Mouse (Mus musculus) cerebellum, adult 2 months (tissue): ENCODE data around the gene Rsg1. TPM values are rescaled to one million over a fixed set of nuclear protein-coding genes. Genes with fewer than 3 reads are reported as not detected.

Source experiments
- DNase-seq, 2 experiments: peaks; one replicate each; pipeline ENCODE4 v3.0.0; 2021
- H3K27ac ChIP-seq: fragments of 200-500 bp; 2 replicates; pipeline ENCODE4 v1.5.1; 2012; ENCODE audit warnings: low read length, control low read depth, inconsistent platforms; ENCODE audit not compliant: insufficient read depth
- H3K27me3 ChIP-seq: fragments of 200-500 bp; 2 replicates; pipeline ENCODE4 v1.6.1; 2012; ENCODE audit warnings: inconsistent platforms, mild to moderate bottlenecking, low read length, moderate library complexity; ENCODE audit not compliant: control insufficient read depth, insufficient read depth
- H3K4me1 ChIP-seq: fragments of 200-500 bp; 2 replicates; pipeline ENCODE4 v1.6.1; 2011; ENCODE audit warnings: low read length; ENCODE audit not compliant: control insufficient read depth, insufficient read depth
- H3K4me3 ChIP-seq: fragments of 200-500 bp; replicated peaks from 2 replicates; pipeline ENCODE3; 2011; ENCODE audit warnings: mild to moderate bottlenecking, low read depth, low read length, control low read depth; ENCODE audit not compliant: insufficient read depth
- CTCF ChIP-seq: fragments of 200-500 bp; IDR thresholded peaks from 2 replicates; pipeline ENCODE4 v1.5.1; 2011; ENCODE audit warnings: low read depth, mild to moderate bottlenecking, control low read depth, low read length, moderate library complexity, borderline replicate concordance; ENCODE audit not compliant: insufficient read depth
- POLR2A ChIP-seq: fragments of 200-500 bp; IDR thresholded peaks from 2 replicates; pipeline ENCODE4 v1.6.1; 2011; ENCODE audit warnings: low read length, control low read depth, borderline replicate concordance; ENCODE audit not compliant: insufficient read depth
- WGBS: fragments of 180-500 bp; shearing (Covaris S2); methylation state at CpG from one replicate; pipeline ENCODE4 v1.1.7; 2018; 5-methylcytosine and 5-hydroxymethylcytosine counted together
- polyA plus RNA-seq: library from polyadenylated mRNA; depleted of rRNA; stranded (reverse); fragments of >200 nt; gene quantifications from 2 replicates; pipeline ENCODE4 v1.2.3, GENCODE M21; 2012

Rsg1 gene
- polyA plus RNA-seq, 1 experiment: 4.7 TPM

- no peak overlapping the region for H3K27ac ChIP-seq
- 95% methylated on average over 8 of the region's 13 CpGs for WGBS
- no peak for DNase-seq
- H3K27me3 ChIP-seq: no peaks in the 10 kb centered on the region
- 0 out of 2 replicates have a peak, but pooled peaks have one; percentile 6 for TF ChIP-seq CTCF
- TF ChIP-seq POLR2A: no peak
- H3K4me3 ChIP-seq: no peak overlapping the region
- H3K4me1 ChIP-seq: no peaks in the 10 kb centered on the region
Observed at GRCm38 (mm10) chr4:141197686-141198035, 16.1 kb upstream of the Rsg1 start.

DNA sequence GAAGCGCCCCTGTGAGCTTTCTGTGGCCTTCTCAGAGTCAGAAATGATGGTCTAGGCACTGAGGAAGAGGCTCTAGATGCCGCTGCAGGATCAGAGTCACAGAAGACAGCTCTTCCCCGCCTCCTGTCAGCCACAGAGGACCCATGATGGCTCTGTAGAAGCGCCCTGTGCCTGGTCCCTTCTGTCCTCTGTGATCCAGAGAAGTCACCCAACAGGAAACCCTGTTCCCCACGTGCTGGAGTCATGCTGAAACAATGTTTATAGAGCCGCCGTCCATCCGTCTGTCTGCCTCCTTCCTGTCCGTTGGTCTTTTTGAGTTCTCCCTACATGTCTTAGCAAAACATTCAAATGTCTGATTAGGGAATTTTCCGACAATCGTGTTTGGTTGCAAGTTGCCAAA lies 12.8 kb upstream of the Rsg1 start:
- H3K4me1 ChIP-seq: no peaks in the 10 kb centered on the region
- H3K27ac ChIP-seq: no peak overlapping the region
- no peaks in the 10 kb centered on the region for H3K27me3 ChIP-seq
- DNase-seq: no peak
- WGBS: 80% methylated on average over 11 of the region's 11 CpGs
- no peak overlapping the region for H3K4me3 ChIP-seq
- TF ChIP-seq CTCF (no peak), POLR2A (no peak)

DNA sequence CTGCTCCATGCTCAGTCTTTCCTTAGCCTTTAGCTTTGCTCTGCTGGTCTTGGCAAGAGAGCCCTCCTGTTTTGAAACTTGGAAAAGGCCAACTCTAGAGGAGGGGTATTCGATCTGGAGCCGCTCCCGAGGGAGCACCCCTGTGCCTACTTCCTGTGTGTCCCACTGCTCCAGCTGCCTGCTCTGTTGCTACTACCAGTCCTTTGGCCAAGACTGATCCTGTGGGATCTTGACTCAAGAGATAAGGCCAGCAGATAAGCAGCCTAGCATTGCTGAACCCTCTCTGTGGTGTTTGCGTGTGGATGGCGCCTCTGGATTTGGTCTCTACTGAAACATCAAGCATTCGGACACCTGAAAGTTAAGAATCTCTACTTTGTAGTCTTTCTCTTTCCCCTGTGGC lies 11.6 kb upstream of the Rsg1 start:
- Histone ChIP-seq H3K4me1 (no peaks in the 10 kb centered on the region), H3K27ac (no peak overlapping the region), H3K27me3 (no peaks in the 10 kb centered on the region), H3K4me3 (no peak overlapping the region)
- no peak for TF ChIP-seq POLR2A
- TF ChIP-seq CTCF: no peak
- no peak for DNase-seq
- 80% methylated on average over 6 of the region's 6 CpGs for WGBS

DNA sequence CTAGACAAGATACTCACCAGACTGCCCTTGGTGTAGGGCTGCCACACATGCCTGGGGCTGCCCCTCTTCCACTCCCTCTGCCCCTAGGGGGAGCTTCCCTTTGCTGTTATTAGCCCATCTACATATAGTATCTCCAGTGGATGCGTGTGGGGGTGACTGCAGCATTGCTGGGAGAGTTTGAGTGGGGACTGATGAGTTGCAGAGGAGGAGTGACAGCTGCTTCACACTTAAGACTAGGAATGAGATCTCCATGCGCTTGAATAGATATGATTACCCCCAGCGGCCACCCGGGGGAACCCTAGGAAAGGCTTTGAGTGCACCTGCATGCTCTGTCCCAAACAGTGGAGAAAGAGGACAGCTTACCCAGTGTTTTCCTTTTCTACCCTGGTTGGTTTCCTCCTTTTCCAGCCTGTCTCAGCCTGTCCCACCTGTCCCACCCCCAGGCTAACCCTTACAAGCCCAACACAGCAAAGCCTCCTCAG lies 9.1 kb upstream of the Rsg1 start:
- DNase-seq: no peak
- no peak overlapping the region for H3K27ac ChIP-seq
- no peaks in the 10 kb centered on the region for H3K4me1 ChIP-seq
- H3K4me3 ChIP-seq: no peak overlapping the region
- 62% methylated on average over 4 of the region's 4 CpGs for WGBS
- no peaks in the 10 kb centered on the region for H3K27me3 ChIP-seq
- TF ChIP-seq POLR2A: no peak

GRCm38 (mm10) chr4:141207081-141207480 lies 6.7 kb upstream of the Rsg1 start:
- Histone ChIP-seq H3K4me3 (no peak overlapping the region), H3K4me1 (peaks cover 4% of the 10 kb centered on the region; the same call in 1 of the 2 replicates), H3K27me3 (no peaks in the 10 kb centered on the region), H3K27ac (no peak overlapping the region)
- WGBS: 90% methylated on average over 5 of the region's 5 CpGs
- no peak for DNase-seq
- TF ChIP-seq CTCF (no peak), POLR2A (no peak)

DNA sequence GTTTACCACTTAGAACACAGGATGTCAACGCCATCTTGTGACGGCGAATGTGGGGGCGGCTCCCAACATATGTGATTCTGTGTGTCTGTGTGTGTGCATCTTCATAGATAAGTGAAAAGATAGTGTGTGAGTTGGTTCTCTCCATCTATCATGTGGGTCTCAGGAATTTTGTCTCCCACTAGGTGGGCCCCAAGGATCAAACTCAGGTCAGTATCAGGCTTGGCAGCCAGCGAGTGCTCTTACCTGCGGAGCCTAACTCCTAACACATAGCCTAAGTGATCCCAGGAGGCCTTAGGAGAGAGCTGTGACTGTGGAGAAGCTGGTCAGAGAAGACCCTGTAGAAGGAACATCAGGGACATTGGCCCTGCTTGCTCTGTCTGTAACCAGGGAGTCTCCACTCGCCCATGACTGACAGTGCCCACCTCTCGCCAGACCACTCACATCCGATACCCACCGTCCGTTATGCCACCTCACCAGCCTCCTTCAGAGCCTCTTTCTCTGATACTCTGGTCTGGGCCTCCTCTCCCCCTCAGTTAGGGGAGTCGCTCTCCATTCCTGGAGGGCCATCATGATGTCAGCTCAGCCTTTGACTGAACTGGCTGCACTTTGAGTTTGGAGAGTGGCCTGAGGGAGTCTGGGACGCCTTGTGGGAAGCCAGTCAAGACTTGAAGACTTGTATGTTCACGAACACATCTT lies 3.1 kb upstream of the Rsg1 start:
- H3K27ac ChIP-seq: peak overlapping the region; percentile 95
- H3K4me1 ChIP-seq: peaks cover 8% of the 10 kb centered on the region; the same call in 1 of the 2 replicates
- peak overlapping the region; percentile 65 for H3K4me3 ChIP-seq
- 50% methylated on average over 14 of the region's 14 CpGs for WGBS
- TF ChIP-seq CTCF (no peak), POLR2A (peak; percentile 19; the same call in 1 of the 2 replicates)
- no peaks in the 10 kb centered on the region for H3K27me3 ChIP-seq
- DNase-seq: peak; percentile 33 to 34

DNA sequence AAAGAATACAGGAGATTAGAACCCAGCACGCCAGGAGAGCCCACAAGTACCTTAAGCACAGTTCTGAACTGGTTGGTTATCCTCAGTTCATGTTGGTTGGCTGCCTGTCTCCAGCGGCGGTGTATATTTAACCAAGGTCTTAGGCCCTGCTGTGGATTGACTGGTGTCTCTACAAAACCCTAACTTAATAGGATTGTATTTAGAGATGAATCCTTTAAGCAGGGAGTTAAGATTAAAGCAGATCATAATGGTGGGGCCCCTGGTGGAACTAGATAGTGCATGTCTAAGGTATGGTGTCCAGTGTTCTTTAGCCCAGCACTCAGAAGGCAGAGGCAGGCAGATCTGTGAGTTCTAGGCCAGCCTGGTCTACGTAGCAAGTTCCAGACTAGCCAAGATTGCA lies 2.1 kb upstream of the Rsg1 start:
- WGBS: 94% methylated on average over 4 of the region's 4 CpGs

DNA sequence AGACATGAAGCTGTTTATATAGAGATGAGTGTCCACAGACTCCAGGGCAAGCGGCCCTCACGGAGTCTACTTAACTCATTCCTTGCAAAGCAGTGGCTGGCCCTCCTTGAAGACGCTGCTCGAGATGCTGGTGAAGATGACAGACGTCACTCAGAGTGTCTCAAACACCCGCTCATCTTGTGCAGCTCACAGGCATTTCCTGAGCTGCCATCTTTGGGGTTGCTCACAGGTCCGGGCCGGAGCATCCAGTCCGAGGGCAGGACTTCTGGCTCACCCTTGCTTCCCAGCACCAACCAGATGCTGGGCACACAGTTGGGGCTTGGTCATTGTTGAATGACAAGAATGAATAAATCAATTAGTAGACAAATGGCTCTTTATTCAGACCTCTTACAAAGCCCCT lies 864 bp upstream of the Rsg1 start:
- no peaks in the 10 kb centered on the region for H3K27me3 ChIP-seq
- no peak overlapping the region for H3K27ac ChIP-seq
- H3K4me3 ChIP-seq: no peak overlapping the region
- peaks cover 8% of the 10 kb centered on the region; the same call in 1 of the 2 replicates for H3K4me1 ChIP-seq
- WGBS: 77% methylated on average over 9 of the region's 9 CpGs
- TF ChIP-seq CTCF: no peak
- no peak for TF ChIP-seq POLR2A
- DNase-seq: no peak

More for the DNA sequence above, 2.1 kb upstream of the Rsg1 start:
- TF ChIP-seq POLR2A (no peak), CTCF (no peak)
- Histone ChIP-seq H3K4me3 (no peak overlapping the region), H3K27ac (no peak overlapping the region), H3K4me1 (peaks cover 8% of the 10 kb centered on the region; the same call in 1 of the 2 replicates), H3K27me3 (no peaks in the 10 kb centered on the region)
- no peak for DNase-seq
